Mouse (Mus musculus): ENCODE results near the gene Galnt7. TPM values are rescaled to one million over a fixed set of nuclear protein-coding genes. Genes with fewer than 3 reads are reported as not detected.
A peak's percentile ranks its signal among the peaks of the same experiment; 100 is the strongest.

Galnt7 gene
- total RNA-seq (2012; rRNA removed) = 11.1 TPM in 2 replicates
- polyA plus RNA-seq (2012; ENCODE audit: insufficient read depth in 1 of 2, insufficient read length in 2 of 2, low read depth in 1 of 2, low replicate concordance in 2 of 2, missing spikeins in 1 of 2) = 100 to 1,000 TPM in 1 of 2 experiments, 10 to 100 TPM in 1; 18.5 to 138 TPM

DNA sequence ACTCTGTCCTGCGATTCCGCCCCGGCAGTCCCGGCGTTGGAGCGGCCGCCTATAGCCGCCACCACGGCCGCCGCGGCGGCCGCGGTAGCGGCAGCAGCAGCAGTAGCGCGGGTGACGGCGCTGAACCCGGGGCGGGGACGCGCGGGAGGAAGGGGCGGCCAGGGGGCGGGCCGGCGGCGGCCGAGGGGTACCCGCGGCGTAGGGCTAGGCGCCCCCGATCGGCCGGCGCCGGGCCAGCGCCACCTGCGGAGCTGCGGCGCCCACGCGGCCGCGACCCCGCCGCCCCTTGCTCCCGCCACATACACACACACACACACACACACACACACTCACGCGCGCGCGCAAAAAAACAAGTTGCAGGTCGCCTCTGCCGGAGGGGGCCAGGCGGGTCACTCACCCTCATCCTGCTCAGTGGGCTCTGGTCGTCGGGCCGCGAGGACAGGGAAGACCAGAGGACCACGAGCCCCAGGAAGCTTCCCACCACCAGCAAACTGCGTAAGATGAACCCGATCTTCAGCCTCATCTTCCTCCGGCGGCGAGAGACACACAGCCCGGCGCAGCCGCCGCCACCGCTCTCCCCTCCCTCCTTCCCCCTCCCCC lies at the start of gene Galnt7:
Gene Galnt7 (minus strand): TSS at position 577 of the 600 bp plus-strand sequence.
- DNase-seq (ENCODE audit: low read depth, low spot score) = peak; percentile 72
- Histone ChIP-seq H3K27me3 (ENCODE audit: control insufficient read depth in 1 of 2, insufficient read depth in 2 of 2, low read length in 2 of 2) (no peaks in the 10 kb centered on the region), H3K36me3 (ENCODE audit: control insufficient read depth in 1 of 2, insufficient read depth in 2 of 2, low read length in 2 of 2) (peaks cover 0 to 17% of the 10 kb centered on the region in 2 experiments; a peak in 2 of 4 replicates), H3K9ac (ENCODE audit: control insufficient read depth, low read depth, low read length, poor library complexity, severe bottlenecking) (peak within 1 kb of the TSS; percentile 100), H3K4me1 (ENCODE audit: control insufficient read depth in 1 of 2, insufficient read depth in 2 of 2, low read length in 2 of 2) (peaks cover 0 to 23% of the 10 kb centered on the region in 2 experiments; a peak in 2 of 4 replicates), H3K27ac (ENCODE audit: control insufficient read depth, low read depth, low read length) (peak within 1 kb of the TSS; percentile 89), H3K9me3 (replicated peaks; ENCODE audit: insufficient read depth, low read length) (no peaks in the 10 kb centered on the region), H3K79me2 (ENCODE audit: control insufficient read depth, insufficient read depth, low read length, poor library complexity) (peaks cover 29% of the 10 kb centered on the region), H3K4me3 (ENCODE audit: control insufficient read depth in 1 of 2, insufficient read depth in 1 of 2, low read depth in 2 of 2, low read length in 2 of 2) (peak within 1 kb of the TSS; percentile 91 to 99)
- TF ChIP-seq TAL1 (IDR thresholded peaks at IDR 0.05; ENCODE audit: low read length) = no peak
- TF ChIP-seq GABPA (IDR thresholded peaks at IDR 0.05; ENCODE audit: low read depth, low read length) = no peak
- no peak for TF ChIP-seq USF2 (IDR thresholded peaks at IDR 0.05; ENCODE audit: borderline replicate concordance in 1 of 2, insufficient read depth in 1 of 2, low read depth in 1 of 2, low read length in 2 of 2)
- TF ChIP-seq KAT2A (conservative IDR thresholded peaks at IDR 0.05; ENCODE audit: low read depth, low read length) = no peak
- TF ChIP-seq MAZ (IDR thresholded peaks at IDR 0.05; ENCODE audit: low read depth, low read length) = peak; percentile 18; the same call in 1 of the 2 replicates
- no peak for TF ChIP-seq MAFK (IDR thresholded peaks at IDR 0.05; ENCODE audit: borderline replicate concordance, low read depth, low read length)
- no peak for TF ChIP-seq ELF1 (IDR thresholded peaks at IDR 0.05; ENCODE audit: low read depth, low read length)
- peak; percentile 58; the same call in 1 of the 2 replicates for TF ChIP-seq ZMIZ1 (IDR thresholded peaks at IDR 0.05; ENCODE audit: low read depth, low read length)
- TF ChIP-seq NELFE (IDR thresholded peaks at IDR 0.05; ENCODE audit: low read depth, low read length) = peak; percentile 70
- 0 out of 6 replicates have a peak, but pooled peaks of 1 of the 3 experiments have one; percentile 2 for TF ChIP-seq CTCF (IDR thresholded peaks at IDR 0.05 in 2 of 3, conservative IDR thresholded peaks at IDR 0.05 in 1 of 3; ENCODE audit: control insufficient read depth in 1 of 3, insufficient read depth in 1 of 3, low read depth in 2 of 3, low read length in 3 of 3, poor library complexity in 1 of 3, severe bottlenecking in 1 of 3)
- no peak for TF ChIP-seq EP300 (IDR thresholded peaks at IDR 0.05; ENCODE audit: low read depth in 1 of 2, low read length in 2 of 2)
- peak; percentile 54 to 72; a peak in 2 of 4 replicates for TF ChIP-seq POLR2A (IDR thresholded peaks at IDR 0.05; ENCODE audit: control insufficient read depth in 1 of 2, insufficient read depth in 1 of 2, low read depth in 1 of 2, low read length in 2 of 2, poor library complexity in 1 of 2)
- no peak for TF ChIP-seq E2F4 (IDR thresholded peaks at IDR 0.05; ENCODE audit: borderline replicate concordance, low read depth, low read length)
- no peak for TF ChIP-seq USF1 (IDR thresholded peaks at IDR 0.05; ENCODE audit: low read depth, low read length)
- peak; percentile 40; the same call in 1 of the 2 replicates for TF ChIP-seq MAX (IDR thresholded peaks at IDR 0.05; ENCODE audit: low read length)
- no peak for TF ChIP-seq TCF12 (IDR thresholded peaks at IDR 0.05; ENCODE audit: low read depth, low read length)
- no peak; the same call in 1 of the 2 replicates for TF ChIP-seq NRF1 (IDR thresholded peaks at IDR 0.05; ENCODE audit: insufficient read depth, low read depth, low read length, poor library complexity, severe bottlenecking)
- no peak for TF ChIP-seq TBP (IDR thresholded peaks at IDR 0.05; ENCODE audit: low read depth, low read length)
- peak; percentile 69; the same call in 1 of the 2 replicates for TF ChIP-seq MXI1 (IDR thresholded peaks at IDR 0.05; ENCODE audit: low read depth, low read length)
- no peak for TF ChIP-seq CHD2 (IDR thresholded peaks at IDR 0.05; ENCODE audit: low read length)
- no peak for TF ChIP-seq ZC3H11A (IDR thresholded peaks at IDR 0.05; ENCODE audit: low read depth, low read length)
- TF ChIP-seq HCFC1 (IDR thresholded peaks at IDR 0.05; ENCODE audit: low read depth, low read length) = peak; percentile 47; the same call in 1 of the 2 replicates
- no peak for TF ChIP-seq MYB (IDR thresholded peaks at IDR 0.05; ENCODE audit: low read depth, low read length)

Data from MEL (cell line).